Mouse (Mus musculus) T-helper 2 cell (primary cell): ENCODE data around the gene Cdk4.

ENCODE experiments used
- in situ Hi-C: fragments of 300-600 bp; cut with MboI, MseI; formaldehyde crosslinking; loops from one replicate; pipeline ENCODE4 v1.15.1; 2025; ENCODE audit warnings: high pct_unique_total_duplicates

Cdk4 gene

GRCm38 (mm10) chr10:127072969-127073368, 9.6 kb downstream of the Cdk4 start:
- in situ Hi-C loops: loop anchor here (10.0 kb wide), 1 partner anchor 1302 kb away; the partner anchor contains the start of gene Ankrd52

- in situ Hi-C loops: loop anchor here (10.0 kb wide), 1 partner anchor 1301 kb away; the partner anchor contains the start of gene Ankrd52
Observed at GRCm38 (mm10) chr10:127073981-127074380, 10.6 kb downstream of the Cdk4 start.

- in situ Hi-C loops: loop anchor here (5.0 to 10.0 kb wide), 2 partner anchors 37 to 1300 kb away; partner anchors contain the start of gene Ankrd52
Observed at GRCm38 (mm10) chr10:127075080-127075479, 11.7 kb downstream of the Cdk4 start, which contains the start of gene Agap2. Gene Agap2 (plus strand): TSS chr10:127075284.

- in situ Hi-C loops: loop anchor here (5.0 to 10.0 kb wide), 2 partner anchors 37 to 1299 kb away; partner anchors contain the start of gene Ankrd52
Observed at GRCm38 (mm10) chr10:127075651-127076050, 12.3 kb downstream of the Cdk4 start.

GRCm38 (mm10) chr10:127076082-127076481, 12.7 kb downstream of the Cdk4 start:
- in situ Hi-C loops: loop anchor here (5.0 to 10.0 kb wide), 2 partner anchors 36 to 1299 kb away; partner anchors contain the start of gene Ankrd52

GRCm38 (mm10) chr10:127077515-127077914, 14.2 kb downstream of the Cdk4 start:
- in situ Hi-C loops: loop anchor here (5.0 to 10.0 kb wide), 2 partner anchors 35 to 1297 kb away; partner anchors contain the start of gene Ankrd52

GRCm38 (mm10) chr10:127078001-127078676, 14.8 kb downstream of the Cdk4 start:
- in situ Hi-C loops: loop anchor here (5.0 to 10.0 kb wide), 2 partner anchors 34 to 1297 kb away; partner anchors contain the start of gene Ankrd52

GRCm38 (mm10) chr10:127078677-127079575, 15.6 kb downstream of the Cdk4 start:
- in situ Hi-C loops: loop anchor here (5.0 to 10.0 kb wide), 2 partner anchors 33 to 1296 kb away; partner anchors contain the start of gene Ankrd52

- in situ Hi-C loops: loop anchor here (5.0 to 10.0 kb wide), 2 partner anchors 32 to 1295 kb away; partner anchors contain the start of gene Ankrd52
Observed at GRCm38 (mm10) chr10:127079665-127080391, 16.5 kb downstream of the Cdk4 start.

GRCm38 (mm10) chr10:127080901-127081780, 17.8 kb downstream of the Cdk4 start:
- in situ Hi-C loops: no loop called here

- in situ Hi-C loops: no loop called here
Observed at GRCm38 (mm10) chr10:127081996-127082620, 18.8 kb downstream of the Cdk4 start.

GRCm38 (mm10) chr10:127083292-127083914, 20.1 kb downstream of the Cdk4 start:
- in situ Hi-C loops: no loop called here

- in situ Hi-C loops: no loop called here
Observed at GRCm38 (mm10) chr10:127083915-127084306, 20.6 kb downstream of the Cdk4 start.

GRCm38 (mm10) chr10:127085052-127085451, 21.7 kb downstream of the Cdk4 start:
- in situ Hi-C loops: no loop called here

GRCm38 (mm10) chr10:127085633-127086032, 22.3 kb downstream of the Cdk4 start:
- in situ Hi-C loops: no loop called here

- in situ Hi-C loops: no loop called here
Observed at GRCm38 (mm10) chr10:127090560-127091411, 27.5 kb downstream of the Cdk4 start.

GRCm38 (mm10) chr10:127091507-127092396, 28.4 kb downstream of the Cdk4 start:
- in situ Hi-C loops: no loop called here
